In genomic region chr4:3090378-3090735, GRCm38 (mm10) we compare ENCODE assay signal across 8 mouse cellular contexts.
DNase-seq lines count a peak whose midpoint lies in the region; ATAC-seq and TF ChIP-seq lines count a peak whose summit lies in the region.

No protein-coding gene starts in this region.

- peaks cover 19% of the 10 kb centered on the region for H3K9me3 ChIP-seq in hindbrain, embryonic 11.5 days (ENCODE audit: control insufficient read depth, low read length)
- peaks cover 29% of the 10 kb centered on the region for H3K9me3 ChIP-seq in hindbrain, embryonic 16.5 days (ENCODE audit: control insufficient read depth, low read length)
- H3K9me3 ChIP-seq in MEL (replicated peaks; ENCODE audit: insufficient read depth, low read length): no peaks in the 10 kb centered on the region
- H3K9me3 ChIP-seq in embryonic facial prominence, embryonic 14.5 days (ENCODE audit: control insufficient read depth, low read length): peaks cover 41% of the 10 kb centered on the region
- H3K9me3 ChIP-seq in midbrain, embryonic 13.5 days: peaks cover 45% of the 10 kb centered on the region

- H3K36me3 ChIP-seq in hindbrain, embryonic 11.5 days (ENCODE audit: control insufficient read depth, insufficient read depth, low read length): no peaks in the 10 kb centered on the region
- H3K36me3 ChIP-seq in hindbrain, embryonic 16.5 days (ENCODE audit: control insufficient read depth, insufficient read depth, low read length): no peaks in the 10 kb centered on the region
- H3K36me3 ChIP-seq in MEL (ENCODE audit: control insufficient read depth in 1 of 2, insufficient read depth in 2 of 2, low read length in 2 of 2): no peaks in the 10 kb centered on the region
- no peaks in the 10 kb centered on the region for H3K36me3 ChIP-seq in embryonic facial prominence, embryonic 14.5 days (ENCODE audit: control insufficient read depth, insufficient read depth, low read length)
- no peaks in the 10 kb centered on the region for H3K36me3 ChIP-seq in midbrain, embryonic 13.5 days

- TF ChIP-seq CTCF in MEL (IDR thresholded peaks at IDR 0.05 in 2 of 3, conservative IDR thresholded peaks at IDR 0.05 in 1 of 3; ENCODE audit: control insufficient read depth in 1 of 3, insufficient read depth in 1 of 3, low read depth in 2 of 3, low read length in 3 of 3, poor library complexity in 1 of 3, severe bottlenecking in 1 of 3): no peak

- no peaks in the 10 kb centered on the region for H3K79me2 ChIP-seq in MEL (ENCODE audit: control insufficient read depth, insufficient read depth, low read length, poor library complexity)

- ATAC-seq in hindbrain, embryonic 11.5 days (ENCODE audit: low FRiP score): peak; percentile 62
- no peak for ATAC-seq in hindbrain, embryonic 16.5 days
- no peak for ATAC-seq in embryonic facial prominence, embryonic 14.5 days (ENCODE audit: low read depth)
- ATAC-seq in midbrain, embryonic 13.5 days: 0 out of 2 replicates have a peak, but pooled peaks have one; percentile 40

- no peak overlapping the region for H3K4me2 ChIP-seq in hindbrain, embryonic 11.5 days (replicated peaks; ENCODE audit: low read depth, low read length)
- H3K4me2 ChIP-seq in hindbrain, embryonic 16.5 days (ENCODE audit: low read length): no peak overlapping the region
- no peak overlapping the region for H3K4me2 ChIP-seq in embryonic facial prominence, embryonic 14.5 days (ENCODE audit: low read depth, low read length)
- H3K4me2 ChIP-seq in midbrain, embryonic 13.5 days (replicated peaks): no peak overlapping the region

- no peak for TF ChIP-seq RAD21 in MEL (IDR thresholded peaks at IDR 0.05; ENCODE audit: low read depth, low read length)

- no peak overlapping the region for H3K4me3 ChIP-seq in hindbrain, embryonic 11.5 days (ENCODE audit: low read depth, low read length)
- no peak overlapping the region for H3K4me3 ChIP-seq in hindbrain, embryonic 16.5 days (ENCODE audit: low read length)
- no peak overlapping the region for H3K4me3 ChIP-seq in MEL (ENCODE audit: control insufficient read depth in 1 of 2, insufficient read depth in 1 of 2, low read depth in 2 of 2, low read length in 2 of 2)
- H3K4me3 ChIP-seq in embryonic facial prominence, embryonic 14.5 days (ENCODE audit: low read depth, low read length): no peak overlapping the region
- H3K4me3 ChIP-seq in midbrain, embryonic 13.5 days (replicated peaks): no peak overlapping the region

- H3K4me1 ChIP-seq in hindbrain, embryonic 11.5 days (replicated peaks; ENCODE audit: control insufficient read depth, insufficient read depth, low read length): no peaks in the 10 kb centered on the region
- no peaks in the 10 kb centered on the region for H3K4me1 ChIP-seq in hindbrain, embryonic 16.5 days (ENCODE audit: control insufficient read depth, insufficient read depth, low read depth, low read length)
- no peaks in the 10 kb centered on the region for H3K4me1 ChIP-seq in MEL (ENCODE audit: control insufficient read depth in 1 of 2, insufficient read depth in 2 of 2, low read length in 2 of 2)
- no peaks in the 10 kb centered on the region for H3K4me1 ChIP-seq in embryonic facial prominence, embryonic 14.5 days (ENCODE audit: control insufficient read depth, insufficient read depth, low read length)
- H3K4me1 ChIP-seq in midbrain, embryonic 13.5 days (replicated peaks): no peaks in the 10 kb centered on the region

- WGBS in hindbrain, embryonic 11.5 days: 83% methylated on average over 11 of the region's 11 CpGs
- WGBS in hindbrain, embryonic 16.5 days: 87% methylated on average over 11 of the region's 11 CpGs
- 86% methylated on average over 11 of the region's 11 CpGs for WGBS in embryonic facial prominence, embryonic 14.5 days
- whole genome bisulfite sequencing in midbrain, embryonic 13.5 days: 75% methylated on average over 11 of the region's 11 CpGs

- DNase-seq in hindbrain, embryonic 11.5 days (ENCODE audit: low spot score): peak; percentile 13
- DNase-seq in MEL (ENCODE audit: low read depth, low spot score): peak; percentile 66
- peak; percentile 0 for DNase-seq in embryonic facial prominence, embryonic 14.5 days (ENCODE audit: low spot score)
- no peak for DNase-seq in layer of hippocampus, adult 11-12 months (ENCODE audit: low spot score)
- DNase-seq in cerebellum, postnatal 25 days: no peak
- DNase-seq in adrenal gland, postnatal 14 days: no peak

- no peaks in the 10 kb centered on the region for H3K27me3 ChIP-seq in hindbrain, embryonic 11.5 days (ENCODE audit: control insufficient read depth, insufficient read depth, low read length)
- H3K27me3 ChIP-seq in hindbrain, embryonic 16.5 days (replicated peaks; ENCODE audit: control insufficient read depth, insufficient read depth, low read length): no peaks in the 10 kb centered on the region
- no peaks in the 10 kb centered on the region for H3K27me3 ChIP-seq in MEL (ENCODE audit: control insufficient read depth in 1 of 2, insufficient read depth in 2 of 2, low read length in 2 of 2)
- no peaks in the 10 kb centered on the region for H3K27me3 ChIP-seq in embryonic facial prominence, embryonic 14.5 days (replicated peaks; ENCODE audit: control insufficient read depth, insufficient read depth, low read length)
- H3K27me3 ChIP-seq in midbrain, embryonic 13.5 days: no peaks in the 10 kb centered on the region

- no peak overlapping the region for H3K9ac ChIP-seq in hindbrain, embryonic 11.5 days (ENCODE audit: low read depth, low read length)
- no peak overlapping the region for H3K9ac ChIP-seq in hindbrain, embryonic 16.5 days (ENCODE audit: low read depth, low read length)
- H3K9ac ChIP-seq in MEL (ENCODE audit: control insufficient read depth, low read depth, low read length, poor library complexity, severe bottlenecking): no peak overlapping the region
- H3K9ac ChIP-seq in embryonic facial prominence, embryonic 14.5 days (ENCODE audit: low read depth, low read length): no peak overlapping the region
- no peak overlapping the region for H3K9ac ChIP-seq in midbrain, embryonic 13.5 days (replicated peaks)

- no peak for TF ChIP-seq POLR2A in MEL (IDR thresholded peaks at IDR 0.05; ENCODE audit: control insufficient read depth in 1 of 2, insufficient read depth in 1 of 2, low read depth in 1 of 2, low read length in 2 of 2, poor library complexity in 1 of 2)

- H3K27ac ChIP-seq in hindbrain, embryonic 11.5 days (ENCODE audit: low read depth, low read length): no peak overlapping the region
- H3K27ac ChIP-seq in hindbrain, embryonic 16.5 days (ENCODE audit: low read depth, low read length): no peak overlapping the region
- no peak overlapping the region for H3K27ac ChIP-seq in MEL (ENCODE audit: control insufficient read depth, low read depth, low read length)
- no peak overlapping the region for H3K27ac ChIP-seq in embryonic facial prominence, embryonic 14.5 days (replicated peaks; ENCODE audit: low read depth, low read length)
- H3K27ac ChIP-seq in midbrain, embryonic 13.5 days: no peak overlapping the region

- TF ChIP-seq EP300 in MEL (IDR thresholded peaks at IDR 0.05; ENCODE audit: low read depth in 1 of 2, low read length in 2 of 2): no peak

TF ChIP-seq in MEL, 35 proteins besides CTCF, POLR2A, EP300 and RAD21:
- no peak; the same call in 1 of the 2 replicates for TF ChIP-seq ZKSCAN1 (IDR thresholded peaks at IDR 0.05; ENCODE audit: low read depth, low read length)
- TF ChIP-seq GATA1 (IDR thresholded peaks at IDR 0.05; ENCODE audit: low read depth, low read length): no peak
- TF ChIP-seq ETS1 (IDR thresholded peaks at IDR 0.05; ENCODE audit: low read depth, low read length): no peak
- TF ChIP-seq CHD2 (IDR thresholded peaks at IDR 0.05; ENCODE audit: low read length): no peak
- no peak for TF ChIP-seq POLR2AphosphoS5 (IDR thresholded peaks at IDR 0.05; ENCODE audit: borderline replicate concordance, low read depth, low read length)
- TF ChIP-seq GABPA (IDR thresholded peaks at IDR 0.05; ENCODE audit: low read depth, low read length): no peak
- no peak for TF ChIP-seq E2F4 (IDR thresholded peaks at IDR 0.05; ENCODE audit: borderline replicate concordance, low read depth, low read length)
- TF ChIP-seq UBTF (IDR thresholded peaks at IDR 0.05; ENCODE audit: borderline replicate concordance, insufficient read depth, low read depth, low read length): no peak
- no peak for TF ChIP-seq MYB (IDR thresholded peaks at IDR 0.05; ENCODE audit: low read depth, low read length)
- no peak for TF ChIP-seq CHD1 (IDR thresholded peaks at IDR 0.05; ENCODE audit: low read depth, low read length)
- no peak for TF ChIP-seq POLR2AphosphoS2 (IDR thresholded peaks at IDR 0.05; ENCODE audit: low read length)

Comparison
In these comparisons a context has a peak if more than half of its experiments do, and no peak if none do; other contexts are left out.
1. ATAC-seq: peak in hindbrain, embryonic 11.5 days (single experiment) and midbrain, embryonic 13.5 days (single experiment); none in hindbrain, embryonic 16.5 days (single experiment) and embryonic facial prominence, embryonic 14.5 days (single experiment).
2. DNase-seq: peak in hindbrain, embryonic 11.5 days (single experiment), MEL (single experiment) and embryonic facial prominence, embryonic 14.5 days (single experiment); none in layer of hippocampus, adult 11-12 months (single experiment), cerebellum, postnatal 25 days (0 of 2) and adrenal gland, postnatal 14 days (single experiment).